Mouse (Mus musculus) forebrain, postnatal 0 days (tissue): ENCODE measurements around the gene Prune2. TPM values are rescaled to one million over a fixed set of nuclear protein-coding genes. Genes with fewer than 3 reads are reported as not detected.

Source experiments
- ATAC-seq: fragments of 200-750 bp; cut with Nextera tagmentation; 2 replicates; pipeline ENCODE4 v1.8.0; 2017; ENCODE audit warnings: mild to moderate bottlenecking, moderate library complexity
- DNase-seq: peaks from one replicate; pipeline ENCODE4 v3.0.0-alpha.2; 2015
- H3K27ac ChIP-seq: fragments of 300-500 bp; sonication (generic); 2 replicates; pipeline ENCODE4 v1.5.1; 2014; ENCODE audit warnings: low read depth, mild to moderate bottlenecking, antibody characterized with exemption, low read length, moderate library complexity, mixed read lengths
- H3K27me3 ChIP-seq: fragments of 300-500 bp; sonication (generic); 2 replicates; pipeline ENCODE4 v1.6.1; 2014; ENCODE audit warnings: mild to moderate bottlenecking, low read length, mixed read lengths; ENCODE audit not compliant: insufficient read depth
- H3K36me3 ChIP-seq: fragments of 300-500 bp; sonication (generic); 2 replicates; pipeline ENCODE4 v1.6.1; 2014; ENCODE audit warnings: mild to moderate bottlenecking, moderate library complexity; ENCODE audit not compliant: insufficient read depth
- H3K4me1 ChIP-seq: fragments of 300-500 bp; sonication (generic); 2 replicates; pipeline ENCODE4 v1.6.1; 2014; ENCODE audit warnings: antibody characterized with exemption; ENCODE audit not compliant: insufficient read depth
- H3K4me2 ChIP-seq: fragments of 300-500 bp; sonication (generic); 2 replicates; pipeline ENCODE4 v1.6.1; 2014; ENCODE audit warnings: low read depth, mild to moderate bottlenecking, moderate library complexity
- H3K4me3 ChIP-seq: fragments of 300-500 bp; sonication (generic); 2 replicates; pipeline ENCODE4 v1.5.1; 2014; ENCODE audit warnings: low read depth, low read length, mixed read lengths
- H3K9ac ChIP-seq: fragments of 300-500 bp; sonication (generic); 2 replicates; pipeline ENCODE4 v1.6.1; 2014; ENCODE audit warnings: mild to moderate bottlenecking
- H3K9me3 ChIP-seq: fragments of 300-500 bp; sonication (generic); 2 replicates; pipeline ENCODE4 v1.6.1; 2016; ENCODE audit warnings: low read length
- CTCF ChIP-seq: sonication (generic); IDR thresholded peaks from 2 replicates; pipeline ENCODE4 v1.5.1; 2016; ENCODE audit warnings: antibody characterized with exemption, control low read depth, low read depth
- WGBS: fragments of 180-500 bp; shearing (Covaris S2); extraction: QIAGEN DNeasy Blood & Tissue Kit; methylation state at CpG from one replicate; pipeline ENCODE4 v1.1.7; 2014; 5-methylcytosine and 5-hydroxymethylcytosine counted together
- polyA plus RNA-seq: library from polyadenylated mRNA; unstranded; fragments of >200 nt; fragmentation: Nextera tagmentation; extraction: Ambion mirVana; gene quantifications from 2 replicates; pipeline ENCODE4 v1.2.1, GENCODE M21; 2015
- total RNA-seq: library from RNA; depleted of rRNA; stranded (reverse); fragments of >200 nt; gene quantifications from 2 replicates; pipeline ENCODE4 v1.2.3, GENCODE M21; 2014

The Prune2 gene
- total and polyA plus RNA-seq, 2 experiments from 2014 or later, result 7.2 to 13.1 TPM

DNA sequence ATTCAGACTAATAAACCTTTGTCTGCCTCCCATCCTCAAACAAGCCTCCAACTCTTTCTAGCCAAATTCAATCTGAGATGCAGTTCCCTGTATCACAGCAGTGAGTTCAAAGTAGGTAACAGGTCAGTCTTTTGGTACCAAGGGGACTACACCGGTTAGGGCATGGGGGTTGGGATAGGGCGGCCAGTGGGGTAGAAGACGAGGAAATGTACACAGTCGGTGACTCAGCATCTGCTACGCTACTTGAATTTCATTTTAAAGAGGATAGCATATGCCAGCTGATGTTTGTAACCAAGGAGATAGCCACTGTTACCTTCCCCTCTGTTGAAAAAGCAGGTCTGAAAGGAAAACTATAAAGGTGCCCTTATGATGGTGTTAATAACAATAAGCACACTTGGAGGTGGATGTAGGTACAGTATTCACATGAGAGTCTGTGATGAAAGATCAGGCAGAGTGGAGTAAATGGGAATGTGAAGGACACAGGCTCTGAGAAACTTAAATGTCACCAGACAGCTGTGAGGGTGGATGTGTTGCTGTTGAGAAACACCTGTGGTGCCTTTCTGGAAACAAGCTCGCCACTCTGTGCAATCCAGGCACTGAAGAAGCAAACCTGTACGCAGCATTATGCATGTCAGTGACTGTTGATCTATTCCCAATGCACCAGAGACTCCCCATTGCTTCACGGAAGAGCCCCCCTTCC lies 5.1 kb upstream of the Prune2 start:
- Histone ChIP-seq H3K4me3 (no peak overlapping the region), H3K4me1 (0 out of 2 replicates have a peak, but pooled peaks cover 3% of the 10 kb centered on the region), H3K27ac (no peak overlapping the region), H3K27me3 (no peaks in the 10 kb centered on the region), H3K36me3 (no peaks in the 10 kb centered on the region), H3K4me2 (no peak overlapping the region), H3K9me3 (no peaks in the 10 kb centered on the region), H3K9ac (no peak overlapping the region)
- 84% methylated on average over 8 of the region's 8 CpGs for WGBS
- no peak for TF ChIP-seq CTCF
- ATAC-seq (no peak), DNase-seq (no peak)

DNA sequence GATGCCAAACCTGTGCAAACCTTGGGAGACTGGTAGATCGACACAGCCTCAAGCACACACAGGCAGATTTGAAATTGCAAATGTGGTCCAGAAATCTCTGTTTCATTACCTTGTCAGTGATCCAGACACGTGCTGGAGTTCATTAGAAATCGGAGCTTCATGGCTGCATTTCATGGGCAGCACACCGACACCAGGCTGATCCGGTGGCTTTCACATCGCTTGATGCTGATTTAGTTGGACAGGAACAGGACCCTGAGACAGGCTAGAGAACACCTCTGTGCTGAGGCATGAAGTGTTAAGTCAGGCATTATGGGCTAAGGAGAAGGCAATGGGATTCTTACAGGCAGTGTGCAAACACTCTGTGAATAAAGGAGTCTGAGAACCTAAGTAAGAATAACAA lies 1.2 kb upstream of the Prune2 start:
- WGBS, result 76% methylated on average over 6 of the region's 6 CpGs
- ATAC-seq (no peak), DNase-seq (no peak)
- TF ChIP-seq CTCF, result no peak
- Histone ChIP-seq H3K36me3 (no peaks in the 10 kb centered on the region), H3K4me2 (no peak overlapping the region), H3K9me3 (no peaks in the 10 kb centered on the region), H3K27ac (no peak overlapping the region), H3K4me3 (no peak overlapping the region), H3K9ac (no peak overlapping the region), H3K4me1 (0 out of 2 replicates have a peak, but pooled peaks cover 4% of the 10 kb centered on the region), H3K27me3 (no peaks in the 10 kb centered on the region)

DNA sequence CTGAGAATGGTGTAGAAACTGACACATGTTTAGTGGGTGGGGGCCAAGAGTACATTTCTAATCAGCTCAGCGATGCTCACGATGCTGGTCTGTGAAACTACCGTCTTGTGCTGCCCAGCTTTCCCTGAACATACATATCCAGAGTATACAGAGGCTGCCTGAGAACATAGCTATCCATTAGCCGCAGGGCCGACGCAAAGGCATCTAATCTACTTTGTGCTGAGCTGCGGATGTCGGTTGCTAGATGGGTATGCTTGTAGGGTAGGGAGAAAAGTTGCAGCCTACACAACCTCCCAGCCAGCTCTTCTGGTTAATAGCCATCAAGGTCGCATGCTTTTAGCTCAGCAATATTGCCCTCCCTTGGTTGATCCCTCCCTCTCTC lies 696 bp upstream of the Prune2 start:
- Histone ChIP-seq H3K4me3 (peak overlapping the region; percentile 45), H3K9me3 (no peaks in the 10 kb centered on the region), H3K9ac (no peak overlapping the region), H3K36me3 (no peaks in the 10 kb centered on the region), H3K4me2 (peak overlapping the region; percentile 97; the same call in 1 of the 2 replicates), H3K27me3 (no peaks in the 10 kb centered on the region), H3K4me1 (0 out of 2 replicates have a peak, but pooled peaks cover 4% of the 10 kb centered on the region), H3K27ac (no peak overlapping the region)
- 49% methylated on average over 9 of the region's 9 CpGs for WGBS
- DNase-seq, result no peak
- ATAC-seq, result no peak; the same call in 1 of the 2 replicates
- no peak for TF ChIP-seq CTCF

DNA sequence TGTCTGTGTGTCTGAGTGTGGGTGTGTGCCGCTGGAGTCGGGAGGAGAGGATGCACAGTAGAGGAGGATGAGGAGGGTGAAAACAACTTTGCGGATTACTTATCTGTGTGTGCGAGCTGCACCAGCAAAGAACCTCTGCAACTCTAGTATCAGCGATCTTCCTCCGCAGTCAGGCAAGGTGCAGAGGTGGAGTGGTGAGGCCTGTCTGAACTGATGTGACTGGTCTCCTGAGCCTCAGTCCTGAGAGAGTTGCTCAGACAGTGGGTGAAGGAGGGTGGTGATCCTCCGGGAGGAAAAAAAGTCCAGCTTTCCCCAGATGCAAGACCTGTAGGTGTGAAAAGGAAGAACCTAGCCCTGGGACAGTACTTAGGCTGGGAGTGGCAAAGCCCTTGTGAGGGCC lies 401 bp downstream of the Prune2 start:
- H3K36me3 ChIP-seq, result no peaks in the 10 kb centered on the region
- ATAC-seq (peak; percentile 8; the same call in 1 of the 2 replicates), DNase-seq (no peak)
- no peaks in the 10 kb centered on the region for H3K9me3 ChIP-seq
- WGBS, result 3% methylated on average over 7 of the region's 7 CpGs
- H3K9ac ChIP-seq, result peak overlapping the region; percentile 45
- H3K4me1 ChIP-seq, result 0 out of 2 replicates have a peak, but pooled peaks cover 4% of the 10 kb centered on the region
- peak overlapping the region; percentile 97 for H3K4me2 ChIP-seq
- H3K27ac ChIP-seq, result no peak overlapping the region
- H3K4me3 ChIP-seq, result peak overlapping the region; percentile 45
- no peak for TF ChIP-seq CTCF
- no peaks in the 10 kb centered on the region for H3K27me3 ChIP-seq

DNA sequence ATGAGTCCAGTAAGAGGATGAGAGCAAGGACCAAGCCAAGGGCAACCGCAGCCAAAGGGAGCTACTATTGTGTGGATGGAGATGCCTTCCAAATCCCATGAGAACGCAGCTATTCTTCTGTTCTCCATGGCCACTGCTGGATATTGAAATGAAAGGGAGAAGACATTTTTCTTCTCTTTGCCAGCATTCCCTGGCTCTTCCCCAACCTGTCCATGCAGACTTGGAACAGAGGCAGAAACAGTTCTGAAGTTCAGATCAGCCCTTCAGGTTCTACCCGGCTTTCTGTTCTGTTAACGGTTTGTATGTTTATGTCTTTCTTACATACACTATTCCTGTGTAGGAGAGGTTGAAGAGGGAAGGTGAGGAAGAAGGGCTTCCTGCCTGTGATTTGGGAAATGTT lies 3.1 kb downstream of the Prune2 start:
- H3K9me3 ChIP-seq, result no peaks in the 10 kb centered on the region
- WGBS, result 87% methylated on average over 4 of the region's 4 CpGs
- H3K4me3 ChIP-seq, result no peak overlapping the region
- no peaks in the 10 kb centered on the region for H3K27me3 ChIP-seq
- TF ChIP-seq CTCF, result no peak
- no peak overlapping the region for H3K4me2 ChIP-seq
- H3K4me1 ChIP-seq, result 0 out of 2 replicates have a peak, but pooled peaks cover 4% of the 10 kb centered on the region
- H3K36me3 ChIP-seq, result no peaks in the 10 kb centered on the region
- DNase-seq, result no peak
- H3K27ac ChIP-seq, result no peak overlapping the region
- ATAC-seq, result no peak
- H3K9ac ChIP-seq, result no peak overlapping the region

DNA sequence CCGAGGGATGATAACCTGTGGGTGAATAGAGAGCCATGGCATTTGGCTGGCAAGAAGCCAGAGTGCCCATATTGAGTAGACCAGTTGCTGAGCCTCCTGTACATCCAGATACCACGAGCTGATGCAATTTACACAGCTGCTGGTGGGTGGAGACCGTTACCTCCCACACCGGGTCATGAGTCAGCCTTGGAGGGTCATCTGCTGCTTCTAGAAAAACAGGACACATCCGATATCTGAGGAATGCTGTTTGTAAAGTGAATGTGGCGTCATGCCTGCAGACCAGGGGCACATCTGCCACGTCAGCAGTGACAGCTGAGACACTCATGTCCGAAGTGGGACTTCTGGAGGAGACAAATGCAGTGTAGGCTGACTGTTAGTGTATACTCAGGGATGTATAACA lies 3.6 kb downstream of the Prune2 start:
- whole genome bisulfite sequencing, result 81% methylated on average over 8 of the region's 8 CpGs
- Histone ChIP-seq H3K4me3 (no peak overlapping the region), H3K9ac (no peak overlapping the region), H3K9me3 (0 out of 2 replicates have a peak, but pooled peaks cover 2% of the 10 kb centered on the region), H3K4me1 (0 out of 2 replicates have a peak, but pooled peaks cover 4% of the 10 kb centered on the region), H3K4me2 (no peak overlapping the region), H3K36me3 (no peaks in the 10 kb centered on the region), H3K27me3 (no peaks in the 10 kb centered on the region), H3K27ac (no peak overlapping the region)
- TF ChIP-seq CTCF, result no peak
- ATAC-seq (no peak), DNase-seq (no peak)

DNA sequence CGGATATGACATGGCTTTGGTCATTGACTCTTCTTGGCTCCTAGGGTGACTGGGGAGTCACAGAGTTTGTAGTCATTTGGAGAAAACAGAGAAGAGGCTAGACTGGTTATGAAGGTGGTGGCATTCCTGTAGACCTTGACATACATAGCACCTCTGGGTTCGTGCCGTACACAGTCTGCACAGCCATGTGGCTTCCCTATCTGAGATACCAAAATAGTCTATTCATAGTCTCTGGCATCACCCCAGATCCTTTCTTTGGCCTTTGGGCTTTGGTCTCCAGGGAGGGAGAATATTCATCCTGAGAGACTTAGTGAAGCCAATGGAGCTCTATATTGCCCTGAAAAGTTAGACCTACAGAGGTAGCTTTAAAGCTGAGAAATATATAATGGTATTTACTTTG lies 5.1 kb downstream of the Prune2 start:
- no peaks in the 10 kb centered on the region for H3K27me3 ChIP-seq
- TF ChIP-seq CTCF, result no peak
- ATAC-seq, result no peak

More for the DNA sequence above, 5.1 kb downstream of the Prune2 start:
- no peak overlapping the region for H3K4me3 ChIP-seq
- H3K4me1 ChIP-seq, result no peaks in the 10 kb centered on the region
- H3K27ac ChIP-seq, result no peak overlapping the region
- 89% methylated on average over 3 of the region's 3 CpGs for WGBS
- no peak overlapping the region for H3K4me2 ChIP-seq
- no peak overlapping the region for H3K9ac ChIP-seq
- 0 out of 2 replicates have a peak, but pooled peaks cover 4% of the 10 kb centered on the region for H3K9me3 ChIP-seq
- DNase-seq, result no peak
- no peaks in the 10 kb centered on the region for H3K36me3 ChIP-seq
